Mouse (Mus musculus): ENCODE data around the gene Gpr180. TPM values are rescaled to one million over a fixed set of nuclear protein-coding genes. Genes with fewer than 3 reads are reported as not detected.

Gene Gpr180
- polyA plus RNA-seq, 3 experiments from 2014 or later = 3.9 to 9.0 (median 6.0) TPM

GRCm38 (mm10) chr14:118212188-118212804 lies 75.3 kb downstream of the Gpr180 start:
- ATAC-seq = no peak

Other genes with a start within 250 kb of the Gpr180 start
- under 1 TPM in 2 of 3 experiments, not detected in 1; 0.28 to 0.38 TPM for gene Dct, start 84.9 kb upstream of the Gpr180 start, polyA plus RNA-seq (2017; shearing (Covaris generic))
- 10 to 100 TPM; 32.9 to 43.8 (median 38.4) TPM for gene Tgds, start 4.4 kb upstream of the Gpr180 start, polyA plus RNA-seq (2017; shearing (Covaris generic))
- gene Sox21, start 99.9 kb downstream of the Gpr180 start, polyA plus RNA-seq (2017; shearing (Covaris generic)) = not detected
- gene Gm9376, start 129.8 kb downstream of the Gpr180 start, polyA plus RNA-seq (2017; shearing (Covaris generic)) = not detected